Mouse (Mus musculus) forebrain, embryonic 15.5 days (tissue): ENCODE results near the gene Slc22a23. TPM values are rescaled to one million over a fixed set of nuclear protein-coding genes. Genes with fewer than 3 reads are reported as not detected.

Source experiments
- ATAC-seq: fragments of 200-750 bp; cut with Nextera tagmentation; replicated peaks from 2 replicates; pipeline ENCODE4 v1.8.0; 2017; ENCODE audit warnings: mild to moderate bottlenecking, moderate TSS enrichment, moderate library complexity
- H3K27ac ChIP-seq: fragments of 300-500 bp; sonication (generic); replicated peaks from 2 replicates; pipeline ENCODE4 v1.5.1; 2015; ENCODE audit warnings: mild to moderate bottlenecking, inconsistent platforms
- H3K27me3 ChIP-seq: fragments of 300-500 bp; sonication (generic); 2 replicates; pipeline ENCODE4 v1.6.1; 2015; ENCODE audit warnings: inconsistent platforms
- H3K36me3 ChIP-seq: fragments of 300-500 bp; sonication (generic); 2 replicates; pipeline ENCODE4 v1.6.1; 2015; ENCODE audit warnings: mild to moderate bottlenecking, inconsistent platforms
- H3K4me1 ChIP-seq: fragments of 300-500 bp; sonication (generic); 2 replicates; pipeline ENCODE4 v1.6.1; 2015; ENCODE audit warnings: inconsistent platforms
- H3K4me2 ChIP-seq: fragments of 300-500 bp; sonication (generic); replicated peaks from 2 replicates; pipeline ENCODE4 v1.6.1; 2015; ENCODE audit warnings: mild to moderate bottlenecking, inconsistent platforms
- H3K4me3 ChIP-seq: fragments of 300-500 bp; sonication (generic); 2 replicates; pipeline ENCODE4 v1.5.1; 2015; ENCODE audit warnings: mild to moderate bottlenecking, inconsistent platforms
- H3K9ac ChIP-seq: fragments of 300-500 bp; sonication (generic); replicated peaks from 2 replicates; pipeline ENCODE4 v1.6.1; 2015; ENCODE audit warnings: mild to moderate bottlenecking, inconsistent platforms
- H3K9me3 ChIP-seq: fragments of 300-500 bp; sonication (generic); 2 replicates; pipeline ENCODE4 v1.6.1; 2016; ENCODE audit warnings: inconsistent platforms
- WGBS: fragments of 180-500 bp; shearing (Covaris S2); methylation state at CpG from one replicate; pipeline ENCODE4 v1.1.7; 2015; ENCODE audit warnings: mixed read lengths; 5-methylcytosine and 5-hydroxymethylcytosine counted together
- polyA plus RNA-seq: library from polyadenylated mRNA; unstranded; fragments of >200 nt; fragmentation: Nextera tagmentation; extraction: Ambion mirVana; gene quantifications from 2 replicates; pipeline ENCODE4 v1.2.1, GENCODE M21; 2015

Gene Slc22a23
- polyA plus RNA-seq, 1 experiment from 2014 or later, result 11.3 TPM

- H3K4me2 ChIP-seq, result peak within 1 kb of the TSS; percentile 65
- H3K27ac ChIP-seq, result peak within 1 kb of the TSS; percentile 93
- 3% methylated on average over 44 of the region's 44 CpGs for WGBS
- peak within 1 kb of the TSS; percentile 73 for H3K4me3 ChIP-seq
- peak; percentile 96 for ATAC-seq
- no peaks in the 10 kb centered on the region for H3K27me3 ChIP-seq
- peak within 1 kb of the TSS; percentile 64 for H3K9ac ChIP-seq
- H3K4me1 ChIP-seq, result peaks cover 20% of the 10 kb centered on the region
- H3K9me3 ChIP-seq, result no peaks in the 10 kb centered on the region
- H3K36me3 ChIP-seq, result peaks cover 7% of the 10 kb centered on the region
Observed at GRCm38 (mm10) chr13:34162491-34163303, 182.3 kb downstream of the Slc22a23 start, which contains the start of gene Psmg4. Gene Psmg4, plus strand, starts transcription at chr13:34162964.

GRCm38 (mm10) chr13:34159926-34160325 lies 185.1 kb downstream of the Slc22a23 start:
- 100% methylated on average over 1 of the region's 1 CpGs for WGBS
- no peak overlapping the region for H3K27ac ChIP-seq
- H3K9me3 ChIP-seq, result no peaks in the 10 kb centered on the region
- no peaks in the 10 kb centered on the region for H3K36me3 ChIP-seq
- no peak overlapping the region for H3K4me2 ChIP-seq
- H3K27me3 ChIP-seq, result no peaks in the 10 kb centered on the region
- H3K9ac ChIP-seq, result no peak overlapping the region
- ATAC-seq, result no peak
- H3K4me1 ChIP-seq, result peaks cover 32% of the 10 kb centered on the region
- no peak overlapping the region for H3K4me3 ChIP-seq

- H3K9me3 ChIP-seq, result no peaks in the 10 kb centered on the region
- H3K4me3 ChIP-seq, result no peak overlapping the region
Observed at GRCm38 (mm10) chr13:34157596-34158157, 187.3 kb downstream of the Slc22a23 start.

DNA sequence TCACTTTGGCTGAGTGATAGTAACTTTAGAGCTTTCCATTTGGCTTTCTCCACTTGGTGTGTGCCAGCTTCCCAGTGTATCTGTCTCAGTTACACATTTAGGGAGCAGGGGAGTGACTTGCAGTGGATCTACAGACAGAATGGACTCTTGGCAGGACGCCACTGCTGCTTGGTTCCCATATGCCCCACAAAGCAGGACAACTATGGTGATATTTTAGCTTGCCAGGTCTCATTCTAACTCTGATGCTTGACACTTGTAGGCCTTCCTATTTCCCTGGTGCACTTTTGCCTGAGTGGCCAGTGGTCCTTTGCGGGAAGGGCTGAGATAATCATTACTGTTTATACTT lies 188.2 kb downstream of the Slc22a23 start:
- Histone ChIP-seq H3K4me1 (peaks cover 32% of the 10 kb centered on the region), H3K27me3 (no peaks in the 10 kb centered on the region), H3K36me3 (no peaks in the 10 kb centered on the region), H3K9me3 (no peaks in the 10 kb centered on the region), H3K27ac (peak overlapping the region; percentile 62), H3K4me2 (no peak overlapping the region), H3K4me3 (no peak overlapping the region), H3K9ac (no peak overlapping the region)
- ATAC-seq, result peak; percentile 17; the same call in 1 of the 2 replicates
- 58% methylated on average over 2 of the region's 2 CpGs for WGBS

More at GRCm38 (mm10) chr13:34157596-34158157, 187.3 kb downstream of the Slc22a23 start:
- no peak overlapping the region for H3K27ac ChIP-seq
- 89% methylated on average over 3 of the region's 3 CpGs for WGBS
- H3K4me2 ChIP-seq, result no peak overlapping the region
- H3K4me1 ChIP-seq, result peaks cover 34% of the 10 kb centered on the region
- H3K36me3 ChIP-seq, result no peaks in the 10 kb centered on the region
- ATAC-seq, result no peak
- no peaks in the 10 kb centered on the region for H3K27me3 ChIP-seq
- no peak overlapping the region for H3K9ac ChIP-seq

DNA sequence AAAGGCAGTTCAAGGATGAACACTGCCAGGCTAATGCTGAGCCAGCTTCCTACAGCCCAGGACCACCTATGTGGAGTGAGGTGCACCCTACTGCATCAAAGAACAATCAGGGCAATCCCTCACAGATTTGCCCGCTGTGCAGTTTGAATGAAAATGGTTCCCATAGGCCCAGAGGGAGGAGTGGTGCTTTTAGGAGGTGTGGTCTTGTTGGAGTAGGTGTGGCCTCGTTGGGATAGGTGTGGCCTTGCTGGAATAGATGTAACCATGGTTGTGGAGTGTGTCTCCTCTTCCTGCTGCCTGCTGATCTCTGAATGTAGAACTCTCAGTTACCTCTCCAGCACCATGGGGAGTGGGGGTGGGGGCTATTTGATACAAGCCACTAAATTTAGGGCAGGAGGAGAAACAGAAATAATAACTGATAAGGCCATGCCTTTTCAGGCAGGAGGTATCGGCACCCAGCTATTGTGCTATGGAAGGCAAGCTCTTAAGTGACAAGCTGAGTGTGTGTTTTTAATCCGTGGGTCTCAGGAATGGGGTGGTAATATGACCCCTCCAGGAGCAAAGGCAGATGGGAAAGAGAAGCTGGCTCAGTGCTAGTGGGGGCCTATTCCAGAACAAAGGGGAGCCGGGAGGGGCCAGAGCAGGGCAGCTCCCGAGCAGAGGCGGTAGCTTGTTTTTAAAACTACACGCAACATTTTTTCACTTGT lies 188.7 kb downstream of the Slc22a23 start:
- H3K4me1 ChIP-seq, result peaks cover 32% of the 10 kb centered on the region
- peak; percentile 21; the same call in 1 of the 2 replicates for ATAC-seq
- peak overlapping the region; percentile 62 for H3K27ac ChIP-seq
- H3K36me3 ChIP-seq, result no peaks in the 10 kb centered on the region
- H3K9me3 ChIP-seq, result no peaks in the 10 kb centered on the region
- H3K27me3 ChIP-seq, result no peaks in the 10 kb centered on the region
- WGBS, result 48% methylated on average over 8 of the region's 8 CpGs
- H3K4me3 ChIP-seq, result no peak overlapping the region
- no peak overlapping the region for H3K9ac ChIP-seq
- no peak overlapping the region for H3K4me2 ChIP-seq

DNA sequence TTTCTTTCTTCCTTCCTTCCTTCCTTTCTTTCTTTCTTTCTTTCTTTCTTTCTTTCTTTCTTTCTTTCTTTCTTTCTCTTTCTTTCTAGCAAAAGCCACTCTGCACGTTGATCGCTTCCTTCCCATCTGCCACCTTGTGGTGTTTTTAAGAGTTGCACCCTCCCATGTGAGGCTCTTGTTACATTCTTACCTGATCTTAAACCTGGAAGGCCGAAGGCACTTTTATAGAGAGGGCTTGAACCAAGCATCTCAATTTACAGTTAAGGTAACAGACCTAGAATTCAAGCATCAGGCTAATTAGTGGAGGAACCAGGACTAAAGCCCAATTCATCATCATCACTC lies 190.1 kb downstream of the Slc22a23 start:
- peaks cover 41% of the 10 kb centered on the region for H3K4me1 ChIP-seq
- WGBS, result 25% methylated on average over 3 of the region's 3 CpGs
- H3K27ac ChIP-seq, result peak overlapping the region; percentile 92
- H3K36me3 ChIP-seq, result no peaks in the 10 kb centered on the region
- no peaks in the 10 kb centered on the region for H3K9me3 ChIP-seq
- peak overlapping the region; percentile 37 for H3K4me2 ChIP-seq
- ATAC-seq, result no peak
- peak overlapping the region; percentile 26 for H3K4me3 ChIP-seq
- H3K27me3 ChIP-seq, result no peaks in the 10 kb centered on the region
- H3K9ac ChIP-seq, result peak overlapping the region; percentile 27

DNA sequence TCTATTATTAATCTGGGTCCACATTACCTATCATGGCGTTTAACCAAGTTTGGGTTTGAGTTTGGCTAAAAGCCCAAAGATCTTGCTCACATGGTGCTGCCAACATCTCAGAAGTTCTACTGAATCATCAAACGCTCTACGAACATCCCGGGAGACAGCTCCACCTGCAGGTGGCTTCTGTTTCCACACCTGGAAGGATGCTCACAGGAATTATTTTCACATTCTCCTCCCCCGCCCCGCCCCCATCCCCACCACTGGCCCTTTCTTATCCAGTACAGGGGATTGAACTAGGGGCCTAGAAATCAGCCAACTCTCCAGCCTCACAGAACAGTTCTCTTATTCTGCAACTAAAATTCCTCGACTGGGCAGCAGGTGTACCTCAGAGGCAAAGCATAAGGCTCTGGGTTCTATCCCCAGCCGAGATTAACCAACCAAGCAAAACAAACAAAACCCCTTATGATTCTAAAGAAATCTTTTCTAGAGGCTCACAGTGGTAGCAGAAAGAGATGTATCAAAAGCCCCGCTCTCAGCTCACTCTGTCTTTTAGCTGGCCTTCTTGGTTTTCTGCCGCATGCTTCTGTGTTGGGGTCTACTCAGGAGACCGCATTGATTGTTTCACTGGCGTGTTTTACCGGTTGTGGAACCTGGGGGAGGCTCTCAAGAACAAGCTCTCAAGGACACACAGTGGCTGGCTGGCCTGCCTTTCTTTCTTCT lies 190.6 kb downstream of the Slc22a23 start:
- H3K4me3 ChIP-seq, result peak overlapping the region; percentile 26
- ATAC-seq, result peak; percentile 38
- WGBS, result 27% methylated on average over 13 of the region's 13 CpGs
- no peaks in the 10 kb centered on the region for H3K9me3 ChIP-seq
- H3K9ac ChIP-seq, result peak overlapping the region; percentile 27
- peaks cover 46% of the 10 kb centered on the region for H3K4me1 ChIP-seq
- H3K27ac ChIP-seq, result peak overlapping the region; percentile 92
- no peaks in the 10 kb centered on the region for H3K36me3 ChIP-seq
- H3K4me2 ChIP-seq, result peak overlapping the region; percentile 37
- no peaks in the 10 kb centered on the region for H3K27me3 ChIP-seq

GRCm38 (mm10) chr13:34153254-34154011 lies 191.5 kb downstream of the Slc22a23 start:
- Histone ChIP-seq H3K4me3 (no peak overlapping the region), H3K4me2 (peak overlapping the region; percentile 37; the same call in 1 of the 2 replicates), H3K36me3 (no peaks in the 10 kb centered on the region), H3K9me3 (no peaks in the 10 kb centered on the region), H3K9ac (no peak overlapping the region), H3K27me3 (no peaks in the 10 kb centered on the region), H3K27ac (peak overlapping the region; percentile 92), H3K4me1 (peaks cover 55% of the 10 kb centered on the region)
- ATAC-seq, result peak; percentile 58
- WGBS, result 65% methylated on average over 4 of the region's 5 CpGs

DNA sequence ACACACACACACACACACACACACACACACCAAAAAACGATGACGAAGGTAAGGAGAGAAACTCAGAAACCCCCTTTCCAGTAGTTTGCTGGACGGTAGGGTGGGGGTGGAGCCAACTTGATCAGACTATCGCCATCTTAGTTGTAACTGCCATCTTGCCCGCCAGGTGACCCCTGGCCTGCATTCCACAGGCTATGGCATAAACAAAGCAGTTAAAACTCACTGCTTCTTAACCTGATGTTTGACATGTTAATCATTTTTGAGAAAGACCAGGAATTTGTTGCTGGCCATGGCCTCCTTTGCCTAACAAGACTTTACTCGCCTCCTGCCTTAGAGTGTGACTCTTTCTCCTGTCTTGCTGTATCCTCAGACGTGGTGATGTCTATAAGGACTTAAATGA lies 192.3 kb downstream of the Slc22a23 start:
- H3K27ac ChIP-seq, result peak overlapping the region; percentile 92
- 78% methylated on average over 7 of the region's 7 CpGs for WGBS
- H3K4me3 ChIP-seq, result no peak overlapping the region
- no peaks in the 10 kb centered on the region for H3K36me3 ChIP-seq
- no peak overlapping the region for H3K4me2 ChIP-seq
- ATAC-seq, result no peak
- H3K9me3 ChIP-seq, result no peaks in the 10 kb centered on the region
- H3K4me1 ChIP-seq, result peaks cover 62% of the 10 kb centered on the region
- no peaks in the 10 kb centered on the region for H3K27me3 ChIP-seq
- H3K9ac ChIP-seq, result no peak overlapping the region

DNA sequence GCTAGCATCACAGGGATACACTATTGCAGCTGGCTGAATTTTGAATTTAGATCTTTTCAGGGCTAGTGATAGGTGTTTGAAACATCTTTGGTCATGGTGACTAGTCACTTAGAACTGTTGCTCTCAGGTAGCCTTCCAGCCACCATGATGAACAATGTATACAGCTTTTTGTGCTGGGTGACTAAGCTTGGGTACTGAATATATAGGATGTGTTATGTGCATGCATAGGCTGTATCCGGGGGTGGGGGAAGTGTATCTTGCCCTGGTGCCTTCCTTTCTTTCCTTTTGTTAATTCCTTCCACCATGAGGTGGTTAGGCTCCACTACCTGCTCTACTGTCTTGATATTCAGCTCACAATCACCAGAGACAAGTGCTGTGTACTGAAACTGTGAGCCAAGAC lies 193.6 kb downstream of the Slc22a23 start:
- Histone ChIP-seq H3K4me3 (no peak overlapping the region), H3K9ac (no peak overlapping the region), H3K27me3 (no peaks in the 10 kb centered on the region), H3K36me3 (no peaks in the 10 kb centered on the region), H3K4me2 (no peak overlapping the region), H3K9me3 (no peaks in the 10 kb centered on the region), H3K27ac (peak overlapping the region; percentile 99), H3K4me1 (peaks cover 58% of the 10 kb centered on the region)
- no peak for ATAC-seq
- WGBS, result 91% methylated on average over 1 of the region's 1 CpGs

DNA sequence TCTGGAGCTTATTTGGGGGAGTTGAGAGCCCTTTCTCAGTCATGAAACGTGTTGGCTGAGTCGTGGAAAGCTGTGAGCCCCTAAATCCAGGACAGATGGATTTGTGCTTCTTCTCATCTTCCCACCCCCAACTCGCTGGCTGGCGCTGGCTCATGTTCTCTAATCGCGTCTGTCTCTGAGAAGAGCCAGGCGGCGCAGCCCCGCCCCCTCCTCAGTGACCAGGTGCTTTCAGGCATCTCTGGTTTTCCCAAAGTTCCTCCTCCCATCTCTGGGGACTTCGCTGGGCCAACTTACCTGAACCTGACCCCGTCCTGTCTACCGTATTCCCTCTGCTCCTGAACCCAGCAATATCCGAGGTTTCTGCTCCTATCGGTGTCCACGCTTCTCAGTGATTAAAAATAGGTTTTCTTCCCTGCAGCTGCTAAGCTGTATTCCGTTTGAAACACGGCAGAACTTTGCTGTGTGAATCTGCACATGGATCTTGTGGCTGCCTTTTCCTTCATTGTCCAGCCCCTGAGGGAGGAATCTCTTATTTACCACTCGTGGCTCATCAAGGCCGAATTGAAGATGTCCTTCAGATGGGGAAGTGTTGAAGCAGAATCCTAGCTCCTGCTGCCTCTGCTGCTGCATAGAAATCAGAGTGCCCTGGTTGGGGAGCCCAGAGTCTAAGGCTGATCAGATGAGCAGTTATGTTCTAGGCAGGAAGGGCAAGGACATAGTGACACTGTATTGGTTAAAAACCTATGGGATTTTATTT lies 194.5 kb downstream of the Slc22a23 start:
- peak overlapping the region; percentile 62 for H3K4me2 ChIP-seq
- peaks cover 55% of the 10 kb centered on the region for H3K4me1 ChIP-seq
- no peaks in the 10 kb centered on the region for H3K27me3 ChIP-seq
- H3K9ac ChIP-seq, result peak overlapping the region; percentile 25
- 7% methylated on average over 19 of the region's 19 CpGs for WGBS
- peak overlapping the region; percentile 99 for H3K27ac ChIP-seq
- no peaks in the 10 kb centered on the region for H3K36me3 ChIP-seq
- ATAC-seq, result 0 out of 2 replicates have a peak, but pooled peaks have one; percentile 3
- H3K9me3 ChIP-seq, result no peaks in the 10 kb centered on the region
- peak overlapping the region; percentile 25 for H3K4me3 ChIP-seq
